Mouse (Mus musculus) forebrain, embryonic 10.5 days (tissue): ENCODE results near the gene Hyal1. TPM values are rescaled to one million over a fixed set of nuclear protein-coding genes. Genes with fewer than 3 reads are reported as not detected.

ENCODE experiments used
- DNase-seq: peaks from one replicate; pipeline ENCODE4 v3.0.0-alpha.2; 2017; ENCODE audit warnings: low spot score; ENCODE audit errors: extremely low spot score
- H3K27ac ChIP-seq: fragments of 300-500 bp; sonication (generic); 2 replicates; pipeline ENCODE4 v1.5.1; 2016; ENCODE audit warnings: mild to moderate bottlenecking
- H3K27me3 ChIP-seq: fragments of 300-500 bp; sonication (generic); 2 replicates; pipeline ENCODE4 v1.6.1; 2016; ENCODE audit warnings: mild to moderate bottlenecking; ENCODE audit not compliant: poor library complexity, severe bottlenecking
- H3K36me3 ChIP-seq: fragments of 300-500 bp; sonication (generic); replicated peaks from 2 replicates; pipeline ENCODE4 v1.6.1; 2016; ENCODE audit warnings: mild to moderate bottlenecking, moderate library complexity
- H3K4me1 ChIP-seq: fragments of 300-500 bp; sonication (generic); 2 replicates; pipeline ENCODE4 v1.6.1; 2016
- H3K4me3 ChIP-seq: fragments of 300-500 bp; sonication (generic); 2 replicates; pipeline ENCODE4 v1.5.1; 2016; ENCODE audit warnings: mild to moderate bottlenecking, moderate library complexity
- H3K9me3 ChIP-seq: fragments of 300-500 bp; sonication (generic); 2 replicates; pipeline ENCODE4 v1.6.1; 2016; ENCODE audit warnings: mild to moderate bottlenecking, moderate library complexity
- WGBS: fragments of 180-500 bp; shearing (Covaris S2); methylation state at CpG from one replicate; pipeline ENCODE4 v1.1.7; 2016; 5-methylcytosine and 5-hydroxymethylcytosine counted together
- polyA plus RNA-seq: library from polyadenylated mRNA; unstranded; fragments of >200 nt; fragmentation: Nextera tagmentation; extraction: Ambion mirVana; gene quantifications from 2 replicates; pipeline ENCODE4 v1.2.1, GENCODE M21; 2016

Gene Hyal1
- polyA plus RNA-seq, 1 experiment from 2014 or later = 6.8 TPM

- WGBS = under 1% methylated on average over 32 of the region's 32 CpGs
- Histone ChIP-seq H3K4me3 (peak within 1 kb of the TSS; percentile 69), H3K36me3 (peaks cover 19% of the 10 kb centered on the region), H3K27ac (peak within 1 kb of the TSS; percentile 92), H3K9me3 (no peaks in the 10 kb centered on the region), H3K27me3 (no peaks in the 10 kb centered on the region), H3K4me1 (peaks cover 66% of the 10 kb centered on the region)
- DNase-seq = peak; percentile 82
Observed at GRCm38 (mm10) chr9:107580501-107581317, 4.0 kb downstream of the Hyal1 start, which contains the start of gene Hyal3. Hyal3 (plus strand) TSS chr9:107580818.

DNA sequence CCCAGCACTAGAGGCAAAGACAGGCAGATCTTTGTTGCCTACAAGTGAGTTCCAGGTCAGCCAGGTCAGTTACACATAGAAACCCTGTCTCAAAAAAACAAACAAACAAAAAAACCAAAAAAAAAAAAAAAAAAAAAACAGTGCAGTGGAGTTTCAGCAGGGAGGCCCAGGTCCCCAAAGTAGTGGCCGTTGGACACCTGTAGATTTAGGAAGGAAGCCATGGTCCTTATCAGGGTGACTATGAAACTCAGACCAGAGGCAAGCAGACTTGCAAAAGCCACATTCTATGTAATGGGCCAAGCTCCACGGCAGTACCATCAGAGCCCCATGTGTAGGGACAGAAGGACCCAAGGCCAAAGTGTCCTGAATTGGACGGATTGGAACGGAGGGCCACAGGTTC lies 4.9 kb downstream of the Hyal1 start:
- Histone ChIP-seq H3K36me3 (peaks cover 19% of the 10 kb centered on the region), H3K4me1 (peaks cover 59% of the 10 kb centered on the region), H3K27ac (peak overlapping the region; percentile 92), H3K4me3 (peak overlapping the region; percentile 69), H3K9me3 (no peaks in the 10 kb centered on the region), H3K27me3 (no peaks in the 10 kb centered on the region)
- WGBS = 80% methylated on average over 4 of the region's 4 CpGs
- DNase-seq = no peak

DNA sequence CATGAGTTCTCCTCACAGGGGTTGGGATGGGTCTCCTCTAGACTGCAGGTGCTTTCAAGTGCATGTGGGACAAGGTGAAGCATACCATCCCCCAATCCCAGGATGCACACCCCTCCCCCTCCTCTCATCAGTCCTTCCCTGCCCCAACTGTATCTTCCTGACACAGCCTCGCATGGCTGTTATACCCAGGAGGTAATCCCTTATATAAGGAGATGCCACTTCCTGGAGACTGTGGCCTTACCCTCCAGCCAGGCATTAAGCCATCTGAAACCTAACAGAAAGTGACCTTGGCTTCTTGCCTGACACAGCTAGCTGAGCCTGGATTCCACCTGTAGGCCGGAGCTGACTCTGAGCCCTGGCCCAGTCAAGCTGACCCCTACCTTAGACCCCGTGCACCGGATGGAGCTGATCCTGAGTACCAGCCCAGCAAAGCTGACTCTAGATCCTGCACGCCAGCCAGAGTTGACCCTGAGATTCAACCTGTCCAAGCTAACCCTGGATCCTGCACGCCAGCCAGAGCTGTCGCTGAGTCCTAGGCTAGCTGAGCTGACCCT lies 5.9 kb downstream of the Hyal1 start:
- Histone ChIP-seq H3K36me3 (peaks cover 19% of the 10 kb centered on the region), H3K27ac (0 out of 2 replicates have a peak overlapping the region, but pooled peaks have one; percentile 92), H3K4me1 (peaks cover 56% of the 10 kb centered on the region), H3K9me3 (no peaks in the 10 kb centered on the region), H3K27me3 (no peaks in the 10 kb centered on the region), H3K4me3 (peak overlapping the region; percentile 0; the same call in 1 of the 2 replicates)
- WGBS = 90% methylated on average over 7 of the region's 7 CpGs
- DNase-seq = no peak

DNA sequence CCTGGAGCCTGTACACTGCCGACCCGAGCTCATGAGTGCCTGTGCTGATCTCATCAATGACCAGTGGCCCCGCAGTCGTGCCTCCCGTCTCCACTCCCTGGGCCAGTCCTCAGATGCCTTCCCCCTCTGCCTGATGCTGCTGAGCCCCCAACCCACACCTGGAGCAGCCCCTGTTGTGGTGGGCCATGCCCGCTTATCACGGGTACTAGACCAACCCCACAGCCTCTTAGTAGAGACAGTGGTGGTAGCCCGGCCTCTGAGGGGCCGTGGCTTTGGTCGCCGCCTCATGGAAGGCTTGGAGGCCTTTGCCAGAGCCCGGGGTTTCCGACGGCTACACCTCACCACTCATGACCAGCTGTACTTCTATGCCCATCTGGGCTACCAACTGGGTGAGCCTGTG lies 6.4 kb downstream of the Hyal1 start:
- no peak for DNase-seq
- H3K9me3 ChIP-seq = no peaks in the 10 kb centered on the region
- H3K27me3 ChIP-seq = no peaks in the 10 kb centered on the region
- H3K27ac ChIP-seq = no peak overlapping the region
- peak overlapping the region; percentile 0; the same call in 1 of the 2 replicates for H3K4me3 ChIP-seq
- H3K4me1 ChIP-seq = peaks cover 55% of the 10 kb centered on the region
- WGBS = 94% methylated on average over 14 of the region's 14 CpGs
- peaks cover 19% of the 10 kb centered on the region for H3K36me3 ChIP-seq

DNA sequence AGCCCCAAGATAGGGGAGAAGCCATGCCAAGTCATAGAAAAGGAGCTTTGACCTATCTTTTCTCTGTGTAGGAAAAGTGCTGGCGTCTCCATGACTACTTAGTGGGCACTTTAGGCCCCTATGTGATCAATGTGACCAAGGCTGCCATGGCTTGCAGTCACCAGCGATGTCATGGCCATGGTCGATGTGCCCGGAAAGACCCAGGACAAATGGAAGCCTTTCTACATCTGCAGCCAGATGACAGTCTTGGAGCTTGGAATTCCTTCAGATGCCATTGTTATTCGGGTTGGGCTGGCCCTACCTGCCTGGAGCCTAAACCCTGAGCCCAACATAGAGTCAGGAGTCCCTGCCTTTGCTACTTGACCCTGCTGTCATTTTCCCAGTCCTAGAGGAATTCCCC lies 9.8 kb downstream of the Hyal1 start:
- Histone ChIP-seq H3K27me3 (no peaks in the 10 kb centered on the region), H3K4me3 (peak overlapping the region; percentile 82; the same call in 1 of the 2 replicates), H3K4me1 (peaks cover 43% of the 10 kb centered on the region), H3K27ac (peak overlapping the region; percentile 36), H3K36me3 (peaks cover 38% of the 10 kb centered on the region), H3K9me3 (no peaks in the 10 kb centered on the region)
- DNase-seq = no peak
- 92% methylated on average over 5 of the region's 5 CpGs for WGBS

- DNase-seq = peak; percentile 95
- H3K27me3 ChIP-seq = no peaks in the 10 kb centered on the region
- H3K4me1 ChIP-seq = peaks cover 36% of the 10 kb centered on the region
- no peaks in the 10 kb centered on the region for H3K9me3 ChIP-seq
- H3K27ac ChIP-seq = peak within 1 kb of the TSS; percentile 90
- 14% methylated on average over 46 of the region's 46 CpGs for WGBS
- peak within 1 kb of the TSS; percentile 82 for H3K4me3 ChIP-seq
- peaks cover 45% of the 10 kb centered on the region for H3K36me3 ChIP-seq
Observed at GRCm38 (mm10) chr9:107586974-107587832, 10.5 kb downstream of the Hyal1 start, which contains the start of gene Ifrd2. Ifrd2 (plus strand) TSS chr9:107587642.

DNA sequence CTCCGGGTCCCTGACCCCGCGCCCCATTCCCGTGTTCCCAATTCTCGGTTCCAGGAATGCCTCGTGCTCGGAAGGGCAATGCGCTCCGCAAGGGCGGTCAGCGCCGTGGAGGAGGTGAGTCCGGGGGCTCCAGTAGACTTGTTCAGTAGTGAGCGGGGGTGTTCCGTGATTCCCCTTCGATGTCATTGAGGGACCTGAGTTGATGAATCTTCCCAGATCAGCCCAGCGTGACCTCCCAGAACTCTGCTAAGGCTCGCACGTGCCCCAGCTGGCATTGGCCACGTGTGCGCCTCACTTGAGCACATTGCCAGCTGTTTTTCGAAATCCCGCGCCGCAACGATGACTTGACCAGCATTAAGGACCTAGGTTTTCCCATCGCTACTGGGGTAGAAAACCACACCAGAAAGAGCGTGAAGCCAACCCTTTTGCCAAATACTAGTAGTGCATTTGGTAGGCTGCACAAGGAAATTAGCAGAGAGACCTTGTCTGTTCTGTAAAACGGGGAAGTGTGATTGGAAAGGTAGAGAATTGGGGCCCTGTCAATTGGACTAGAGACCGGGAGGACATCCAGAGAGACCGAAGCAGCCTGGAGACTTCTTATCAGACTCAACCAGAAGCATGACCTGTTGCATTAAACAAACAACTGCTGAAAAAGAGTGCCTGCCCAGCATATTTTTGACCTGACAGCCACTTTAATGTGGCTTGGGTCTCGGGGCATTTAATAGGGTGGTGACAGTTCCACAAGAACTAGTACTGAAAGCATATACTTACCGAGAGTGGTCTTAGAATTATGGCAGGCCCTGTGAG lies 11.3 kb downstream of the Hyal1 start:
- WGBS = 7% methylated on average over 33 of the region's 33 CpGs
- H3K9me3 ChIP-seq = no peaks in the 10 kb centered on the region
- no peaks in the 10 kb centered on the region for H3K27me3 ChIP-seq
- H3K36me3 ChIP-seq = peaks cover 48% of the 10 kb centered on the region
- DNase-seq = no peak
- H3K27ac ChIP-seq = peak overlapping the region; percentile 90
- peak overlapping the region; percentile 82 for H3K4me3 ChIP-seq
- H3K4me1 ChIP-seq = peaks cover 33% of the 10 kb centered on the region

DNA sequence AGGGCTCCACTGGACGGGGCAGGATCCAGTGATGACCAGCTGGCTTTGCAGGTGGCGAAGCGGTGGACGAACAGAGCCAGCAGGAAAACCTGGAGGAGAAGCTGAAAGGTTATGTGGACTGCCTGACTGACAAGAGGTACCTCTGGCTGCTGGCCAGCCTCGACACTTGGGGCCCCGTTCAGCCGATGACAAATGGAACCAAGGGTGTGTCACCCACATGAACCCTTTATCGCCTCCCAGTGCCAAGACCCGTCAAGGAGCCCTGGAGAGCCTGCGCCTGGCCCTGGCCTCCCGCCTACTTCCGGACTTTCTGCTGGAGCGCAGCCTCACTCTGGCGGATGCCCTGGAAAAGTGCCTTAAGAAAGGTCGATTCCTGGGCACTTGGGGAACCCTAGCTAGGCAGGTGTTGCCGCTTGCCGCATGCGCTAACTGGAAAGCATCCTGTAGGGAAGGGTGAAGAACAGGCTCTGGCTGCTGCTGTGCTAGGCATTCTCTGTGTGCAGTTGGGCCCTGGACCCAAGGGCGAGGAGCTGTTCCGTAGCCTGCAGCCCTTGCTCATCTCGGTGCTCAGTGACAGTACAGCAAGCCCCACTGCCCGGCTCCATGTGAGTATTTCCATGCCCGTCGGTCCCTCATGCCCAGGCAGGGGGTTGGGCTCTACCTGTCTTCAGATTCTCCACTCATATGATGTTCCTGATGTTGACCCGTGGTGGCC lies 13.5 kb downstream of the Hyal1 start:
- DNase-seq = no peak
- H3K27me3 ChIP-seq = no peaks in the 10 kb centered on the region
- 0 out of 2 replicates have a peak overlapping the region, but pooled peaks have one; percentile 1 for H3K4me3 ChIP-seq
- H3K4me1 ChIP-seq = peaks cover 46% of the 10 kb centered on the region
- peaks cover 59% of the 10 kb centered on the region for H3K36me3 ChIP-seq
- WGBS = 94% methylated on average over 25 of the region's 25 CpGs
- H3K9me3 ChIP-seq = no peaks in the 10 kb centered on the region
- H3K27ac ChIP-seq = no peak overlapping the region

DNA sequence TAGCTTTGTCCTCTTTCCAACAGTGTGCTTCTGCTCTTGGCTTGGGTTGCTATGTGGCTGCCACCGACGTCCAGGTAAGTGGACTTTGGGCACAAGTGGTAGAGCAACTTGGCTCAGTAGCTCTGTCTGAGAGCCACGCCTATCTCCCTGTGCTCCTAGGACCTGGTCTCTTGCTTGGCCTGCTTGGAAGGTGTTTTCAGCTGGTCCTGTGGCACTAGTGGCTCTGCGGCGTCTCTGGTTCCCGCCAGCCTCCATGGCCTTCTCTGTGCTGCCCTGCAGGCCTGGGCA lies 14.0 kb downstream of the Hyal1 start:
- DNase-seq = no peak
- no peak overlapping the region for H3K4me3 ChIP-seq
- H3K36me3 ChIP-seq = peaks cover 59% of the 10 kb centered on the region
- H3K4me1 ChIP-seq = peaks cover 46% of the 10 kb centered on the region
- H3K27ac ChIP-seq = no peak overlapping the region
- H3K27me3 ChIP-seq = no peaks in the 10 kb centered on the region
- 97% methylated on average over 6 of the region's 6 CpGs for WGBS
- H3K9me3 ChIP-seq = no peaks in the 10 kb centered on the region

- H3K27ac ChIP-seq = no peak overlapping the region
- no peak overlapping the region for H3K4me3 ChIP-seq
- peaks cover 30% of the 10 kb centered on the region for H3K4me1 ChIP-seq
- WGBS = 81% methylated on average over 11 of the region's 11 CpGs
- H3K9me3 ChIP-seq = no peaks in the 10 kb centered on the region
- DNase-seq = no peak
- no peaks in the 10 kb centered on the region for H3K27me3 ChIP-seq
- peaks cover 59% of the 10 kb centered on the region for H3K36me3 ChIP-seq
Observed at GRCm38 (mm10) chr9:107593101-107593976, 16.6 kb downstream of the Hyal1 start.
